Mouse (Mus musculus) erythroid progenitor cell, adult 5-6 weeks (primary cell): Measurements from ENCODE around the gene Rps8. TPM values are rescaled to one million over a fixed set of nuclear protein-coding genes. Genes with fewer than 3 reads are reported as not detected.

Source experiments
- ATAC-seq: replicated peaks from 2 replicates; pipeline ENCODE4 v1.8.0; 2016; ENCODE audit warnings: moderate number of reproducible peaks, mild to moderate bottlenecking, moderate TSS enrichment, inconsistent platforms; ENCODE audit not compliant: poor library complexity, low FRiP score, severe bottlenecking
- total RNA-seq, 2 experiments: library from RNA; stranded (forward) in 1 of 2; stranded (reverse) in 1 of 2; fragments of 150-400 nt in 1 of 2; fragments of 186-747, 209-891 nt in 1 of 2; gene quantifications; 2 replicates each; pipeline versions ENCODE4 v1.2.3 to v1.2.4; 2015 to 2017; ENCODE audit warnings: low replicate concordance in 2 of 2

Rps8 gene
- total RNA-seq, 2 experiments from 2014 or later: 328 to 1,437 TPM

DNA sequence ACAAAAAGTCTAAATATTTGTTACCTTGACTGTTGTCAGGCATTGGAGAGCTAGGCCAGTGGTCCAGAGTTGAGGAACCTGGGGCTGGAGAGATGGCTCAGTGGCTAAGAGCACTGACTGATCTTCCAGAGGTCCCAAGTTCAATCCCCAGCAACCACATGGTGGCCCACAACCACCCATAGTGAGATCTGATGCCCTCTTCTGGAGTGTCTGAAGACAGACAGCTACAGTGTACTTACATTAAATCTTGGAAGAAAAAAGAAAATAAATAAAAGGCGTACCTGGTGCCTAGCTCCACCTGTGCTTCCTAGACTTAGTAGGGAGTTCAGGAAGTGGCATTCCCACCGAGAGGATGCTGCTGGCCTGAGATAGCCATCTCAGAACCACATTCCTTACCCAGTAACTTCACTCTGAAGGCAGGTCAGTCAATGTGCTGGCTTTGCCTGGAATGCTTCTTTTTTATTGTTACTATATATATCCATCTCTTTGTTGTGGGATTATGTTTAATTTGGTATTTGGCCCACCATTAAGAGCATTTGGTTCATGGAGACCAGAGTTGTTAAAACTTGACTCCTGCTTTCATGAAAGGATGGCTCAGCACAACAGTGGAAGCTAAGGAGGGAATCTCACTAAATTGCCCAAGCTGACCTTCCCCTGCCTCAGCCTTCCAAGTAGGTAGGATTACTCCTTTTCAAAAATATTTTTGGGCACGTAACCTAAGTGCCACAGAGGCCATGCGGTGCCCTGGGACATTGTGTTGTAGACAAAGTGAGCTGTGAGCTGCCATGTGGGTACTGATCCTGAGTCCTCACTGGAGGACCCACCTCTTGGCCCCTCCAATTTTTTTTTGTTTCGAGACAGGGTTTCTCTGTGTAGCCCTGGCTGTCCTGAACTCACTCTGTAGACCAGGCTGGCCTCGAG is 6.5 kb downstream of the Rps8 start:
- no peak for ATAC-seq

DNA sequence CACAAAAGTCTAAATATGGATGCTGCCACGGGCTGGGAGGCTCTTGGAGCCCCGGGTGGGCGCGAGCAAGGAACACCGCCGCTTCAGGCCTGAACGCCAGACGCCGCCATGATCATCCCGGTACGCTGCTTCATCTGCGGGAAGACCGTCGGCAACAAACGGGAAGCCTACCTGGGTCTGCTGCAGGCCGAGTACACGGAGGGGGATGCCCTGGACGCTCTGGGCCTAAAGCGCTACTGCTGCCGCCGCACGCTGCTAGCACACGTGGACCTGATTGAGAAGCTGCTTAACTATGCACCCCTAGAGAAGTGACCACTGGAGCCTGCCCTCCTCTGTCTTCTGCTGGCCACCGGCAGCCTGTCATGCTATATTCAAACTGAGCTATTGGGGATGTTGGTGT is 7.2 kb downstream of the Rps8 start:
- ATAC-seq: no peak

DNA sequence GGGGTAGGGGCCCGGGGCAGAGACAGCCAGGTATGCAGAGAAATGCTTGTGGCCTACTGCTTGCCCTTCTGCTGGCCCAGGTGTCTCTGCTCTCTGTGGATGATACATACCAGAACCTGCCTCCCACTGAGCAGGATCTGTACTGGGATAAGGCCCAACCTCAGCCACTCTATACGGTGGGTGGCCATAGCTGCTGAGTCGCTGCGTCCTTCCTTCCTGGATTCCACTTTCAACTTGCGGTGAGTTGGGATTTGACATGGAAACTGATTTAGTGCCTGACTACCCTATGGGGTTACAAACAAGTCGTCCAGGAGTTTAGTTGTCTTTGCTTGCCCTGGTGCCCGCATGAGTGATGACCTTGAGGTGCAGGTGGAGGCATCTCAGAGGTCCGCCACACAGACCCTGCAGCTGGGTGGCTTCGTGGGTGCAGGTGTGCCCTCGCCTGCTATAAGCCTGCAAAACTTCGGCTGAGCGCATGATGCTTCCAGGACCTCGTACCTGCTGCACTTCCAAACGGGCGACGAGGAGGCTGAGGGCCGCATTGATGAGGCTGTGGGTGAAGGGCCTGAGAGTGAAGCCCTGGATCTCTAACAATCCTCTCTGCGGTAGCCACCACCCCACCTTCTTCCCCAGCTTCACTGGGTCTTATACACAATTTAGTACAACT is 7.9 kb downstream of the Rps8 start:
- no peak for ATAC-seq

DNA sequence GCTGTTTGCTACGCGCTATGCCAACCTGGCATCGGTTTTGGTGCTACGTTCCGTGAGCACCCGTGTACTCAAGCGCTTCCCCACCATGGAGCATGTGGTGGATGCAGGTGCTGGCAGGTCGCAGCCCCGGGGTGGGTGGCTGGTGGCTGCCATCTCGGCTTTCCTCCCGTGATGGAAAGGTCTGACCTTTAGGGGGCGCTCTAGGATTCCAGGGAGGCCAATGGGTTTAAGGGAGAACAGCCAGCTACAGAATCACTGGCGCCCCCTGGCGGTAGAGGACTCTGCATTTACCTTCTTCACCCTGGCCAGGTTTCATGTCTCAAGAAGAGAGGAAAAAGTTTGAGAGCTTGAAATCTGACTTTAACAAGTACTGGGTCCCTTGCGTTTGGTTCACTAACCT is 9.9 kb downstream of the Rps8 start:
- peak; percentile 78 for ATAC-seq

- no peak for ATAC-seq
Measured at GRCm38 (mm10) chr4:117145248-117145647, 10.8 kb downstream of the Rps8 start.

GRCm38 (mm10) chr4:117143023-117143422 is 13.0 kb downstream of the Rps8 start:
- ATAC-seq: no peak

- ATAC-seq: no peak
Measured at GRCm38 (mm10) chr4:117140613-117141012, 15.4 kb downstream of the Rps8 start.

GRCm38 (mm10) chr4:117139217-117139612 is 16.8 kb downstream of the Rps8 start:
- ATAC-seq: peak; percentile 69

DNA sequence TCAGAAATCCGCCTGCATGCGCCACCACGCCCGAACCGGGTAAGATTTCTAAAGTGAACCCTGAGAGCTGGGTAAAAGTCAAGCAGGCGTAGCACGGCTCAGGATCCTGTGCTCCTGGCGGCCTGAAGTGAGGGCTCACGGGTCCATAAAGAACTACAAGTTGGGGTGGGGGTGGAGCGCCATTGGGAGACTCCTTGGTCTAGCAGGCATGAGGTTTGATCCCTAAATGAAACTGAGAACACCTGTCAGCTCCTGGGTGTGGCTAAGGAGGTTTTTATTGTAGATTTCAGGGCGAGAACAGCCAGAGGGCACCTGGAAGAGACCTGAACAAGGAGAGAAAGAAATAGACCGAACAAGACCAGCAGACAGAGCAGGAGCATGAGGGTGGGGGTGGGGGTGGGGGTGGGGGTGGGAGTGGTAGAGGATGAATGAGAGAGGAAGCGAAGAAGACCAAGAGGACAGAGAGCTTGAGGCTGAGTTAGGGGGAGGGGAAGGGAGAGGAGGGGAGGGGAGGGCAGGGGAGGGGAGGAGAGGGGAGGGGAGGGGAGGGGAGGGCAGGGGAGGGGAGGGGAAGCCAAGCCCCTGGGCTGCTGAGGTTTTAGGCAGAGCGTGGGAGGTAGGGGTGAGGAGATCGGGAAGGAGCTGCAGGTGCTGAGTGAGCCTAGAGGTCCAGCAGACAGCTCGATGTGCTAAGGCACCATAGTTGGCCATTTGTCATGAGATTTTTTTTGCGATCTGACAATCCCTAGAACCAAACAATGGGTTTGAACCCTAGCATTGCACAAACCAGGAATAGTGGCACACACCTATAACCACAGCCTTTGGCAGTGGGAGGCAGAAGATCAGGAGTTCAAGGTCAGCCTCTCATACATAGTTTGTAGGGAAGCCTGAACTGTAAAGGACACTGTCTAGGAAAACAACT is 17.5 kb downstream of the Rps8 start:
- ATAC-seq: no peak

GRCm38 (mm10) chr4:117136034-117136433 is 20.0 kb downstream of the Rps8 start:
- ATAC-seq: 0 out of 2 replicates have a peak, but pooled peaks have one; percentile 44

- no peak for ATAC-seq
Measured at GRCm38 (mm10) chr4:117134601-117134995, 21.4 kb downstream of the Rps8 start.

- ATAC-seq: peak; percentile 92
Measured at GRCm38 (mm10) chr4:117133817-117134600, 22.0 kb downstream of the Rps8 start, which contains the start of gene Plk3. Gene Plk3, minus strand, starts transcription at chr4:117133963.

DNA sequence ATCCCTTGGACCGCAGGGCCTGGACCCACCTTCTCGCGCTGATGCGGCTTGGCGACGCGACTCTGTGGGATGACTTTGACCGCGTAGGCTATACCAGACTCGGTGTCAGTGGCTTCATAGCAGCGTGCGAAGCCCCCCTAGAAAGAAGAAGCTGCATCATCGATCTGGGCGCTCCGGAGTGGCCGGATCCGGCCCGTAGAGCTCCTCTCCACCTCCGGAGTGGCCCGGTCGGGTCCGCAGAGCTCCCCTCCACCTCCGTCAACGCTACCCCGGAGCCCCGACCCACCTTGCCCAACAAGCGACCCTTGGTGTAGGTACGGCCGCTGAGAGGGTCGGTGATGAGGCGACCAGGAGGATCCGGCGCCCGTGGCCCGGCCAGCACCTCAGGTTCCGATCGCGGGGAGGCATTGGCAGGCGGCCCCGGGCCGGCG is 22.7 kb downstream of the Rps8 start:
- ATAC-seq: no peak

GRCm38 (mm10) chr4:117132794-117133143 is 23.3 kb downstream of the Rps8 start:
- no peak for ATAC-seq

- ATAC-seq: no peak
Measured at GRCm38 (mm10) chr4:117131890-117132793, 23.9 kb downstream of the Rps8 start.

- no peak for ATAC-seq
Measured at GRCm38 (mm10) chr4:117131198-117131597, 24.8 kb downstream of the Rps8 start.

DNA sequence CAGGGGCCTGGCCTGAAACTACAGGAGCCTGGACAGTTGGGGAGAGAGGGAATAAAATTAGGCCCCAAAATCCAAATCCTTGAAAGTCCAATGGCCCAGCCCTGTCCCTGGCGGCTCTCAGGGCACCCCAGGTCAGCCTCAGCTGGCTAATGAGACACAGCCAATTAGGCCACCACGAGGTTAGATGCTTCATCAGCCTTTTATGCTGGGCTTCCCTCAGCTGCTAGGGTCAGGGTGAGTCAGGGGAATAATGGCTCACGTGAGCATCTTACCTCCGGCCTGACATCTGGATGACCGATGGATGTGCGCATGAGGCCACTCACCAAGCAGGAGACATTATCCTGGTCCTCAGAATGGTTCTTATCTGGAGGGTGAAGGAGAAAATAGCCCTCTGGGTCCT is 25.3 kb downstream of the Rps8 start:
- ATAC-seq: no peak

DNA sequence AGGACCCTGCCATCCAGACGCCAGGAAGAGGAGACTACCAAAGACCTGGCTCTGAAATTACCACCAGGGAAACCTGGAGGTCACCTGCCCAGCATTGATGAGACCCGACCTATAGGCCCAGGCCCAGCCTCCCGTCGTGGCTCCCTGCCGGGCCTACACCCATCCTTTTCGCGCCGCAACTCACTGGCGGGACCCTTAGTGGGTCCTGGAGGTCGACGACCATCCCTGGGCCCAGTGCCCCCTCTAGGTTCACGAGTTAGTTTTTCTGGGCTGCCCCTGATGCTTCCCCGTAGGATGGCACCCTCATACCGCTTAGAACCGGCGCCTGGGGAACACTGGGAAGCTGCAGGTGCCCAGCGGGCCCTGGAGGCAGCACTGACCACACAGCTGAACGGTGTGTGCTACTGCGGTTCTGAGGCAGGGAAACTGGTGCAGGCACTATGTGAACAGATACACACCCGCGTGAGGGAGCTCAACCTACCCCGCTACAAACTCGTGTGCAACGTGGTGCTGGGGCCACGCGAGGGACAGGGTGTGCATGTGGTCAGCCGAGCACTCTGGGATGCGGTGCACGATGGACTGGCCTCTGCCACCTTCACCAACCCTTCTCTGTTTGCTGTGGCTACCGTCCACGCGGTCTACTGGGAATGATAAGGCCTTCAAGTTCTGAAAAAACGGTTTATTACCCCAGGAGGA is 27.9 kb downstream of the Rps8 start:
- no peak for ATAC-seq
